Mouse (Mus musculus) neural tube, embryonic 13.5 days (tissue): ENCODE results near the gene Chn2. TPM values are rescaled to one million over a fixed set of nuclear protein-coding genes. Genes with fewer than 3 reads are reported as not detected.

Experiments used
- ATAC-seq: fragments of 200-750 bp; cut with Nextera tagmentation; 2 replicates; pipeline ENCODE4 v1.8.0; 2017; ENCODE audit warnings: low read depth, mild to moderate bottlenecking, moderate TSS enrichment, moderate library complexity
- H3K27ac ChIP-seq: fragments of 300-500 bp; sonication (generic); replicated peaks from 2 replicates; pipeline ENCODE4 v1.5.1; 2015; ENCODE audit warnings: moderate library complexity, mild to moderate bottlenecking, inconsistent platforms
- H3K27me3 ChIP-seq: fragments of 300-500 bp; sonication (generic); 2 replicates; pipeline ENCODE4 v1.6.1; 2015; ENCODE audit warnings: mild to moderate bottlenecking, inconsistent platforms
- H3K36me3 ChIP-seq: fragments of 300-500 bp; sonication (generic); 2 replicates; pipeline ENCODE4 v1.6.1; 2015; ENCODE audit warnings: mild to moderate bottlenecking, inconsistent platforms
- H3K4me1 ChIP-seq: fragments of 300-500 bp; sonication (generic); replicated peaks from 2 replicates; pipeline ENCODE4 v1.6.1; 2015; ENCODE audit warnings: inconsistent platforms
- H3K4me2 ChIP-seq: fragments of 300-500 bp; sonication (generic); 2 replicates; pipeline ENCODE4 v1.6.1; 2015; ENCODE audit warnings: inconsistent platforms, mild to moderate bottlenecking, moderate library complexity
- H3K4me3 ChIP-seq: fragments of 300-500 bp; sonication (generic); 2 replicates; pipeline ENCODE4 v1.5.1; 2015; ENCODE audit warnings: mild to moderate bottlenecking, inconsistent platforms
- H3K9ac ChIP-seq: fragments of 300-500 bp; sonication (generic); 2 replicates; pipeline ENCODE4 v1.6.1; 2015; ENCODE audit warnings: moderate library complexity, mild to moderate bottlenecking, inconsistent platforms
- H3K9me3 ChIP-seq: fragments of 300-500 bp; sonication (generic); 2 replicates; pipeline ENCODE4 v1.6.1; 2016; ENCODE audit warnings: inconsistent platforms
- WGBS: fragments of 180-500 bp; shearing (Covaris S2); methylation state at CpG from one replicate; pipeline ENCODE4 v1.1.7; 2015; 5-methylcytosine and 5-hydroxymethylcytosine counted together
- polyA plus RNA-seq: library from polyadenylated mRNA; unstranded; fragments of >200 nt; fragmentation: Nextera tagmentation; extraction: Ambion mirVana; gene quantifications from 2 replicates; pipeline ENCODE4 v1.2.1, GENCODE M21; 2015

The Chn2 gene
- polyA plus RNA-seq, 1 experiment from 2014 or later, result 20.6 TPM

DNA sequence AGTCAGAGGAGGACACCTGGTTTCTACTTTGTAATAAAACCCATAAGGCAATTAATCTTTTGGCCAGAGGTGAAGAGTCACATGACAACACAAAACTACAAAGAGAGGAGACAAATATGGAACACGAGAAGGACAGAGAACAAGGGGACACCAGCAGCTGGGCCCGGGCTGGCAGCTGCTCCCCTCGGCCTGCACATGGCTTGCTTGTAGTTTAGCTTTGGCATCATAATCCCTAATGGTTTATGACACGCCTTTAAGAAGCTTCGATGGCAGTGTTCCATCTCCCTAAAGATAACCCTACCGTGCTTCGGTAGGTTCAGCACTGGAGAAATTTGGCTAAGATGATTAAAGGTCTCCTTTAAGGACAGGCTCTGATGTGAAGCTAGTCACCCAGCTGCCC lies 225.2 kb downstream of the Chn2 start:
- 71% methylated on average over 7 of the region's 7 CpGs for WGBS
- H3K27me3 ChIP-seq, result no peaks in the 10 kb centered on the region
- no peak overlapping the region for H3K27ac ChIP-seq
- no peaks in the 10 kb centered on the region for H3K9me3 ChIP-seq
- no peak for ATAC-seq
- H3K9ac ChIP-seq, result no peak overlapping the region
- no peaks in the 10 kb centered on the region for H3K36me3 ChIP-seq
- no peak overlapping the region for H3K4me3 ChIP-seq
- H3K4me2 ChIP-seq, result no peak overlapping the region
- H3K4me1 ChIP-seq, result 0 out of 2 replicates have a peak, but pooled peaks cover 11% of the 10 kb centered on the region

DNA sequence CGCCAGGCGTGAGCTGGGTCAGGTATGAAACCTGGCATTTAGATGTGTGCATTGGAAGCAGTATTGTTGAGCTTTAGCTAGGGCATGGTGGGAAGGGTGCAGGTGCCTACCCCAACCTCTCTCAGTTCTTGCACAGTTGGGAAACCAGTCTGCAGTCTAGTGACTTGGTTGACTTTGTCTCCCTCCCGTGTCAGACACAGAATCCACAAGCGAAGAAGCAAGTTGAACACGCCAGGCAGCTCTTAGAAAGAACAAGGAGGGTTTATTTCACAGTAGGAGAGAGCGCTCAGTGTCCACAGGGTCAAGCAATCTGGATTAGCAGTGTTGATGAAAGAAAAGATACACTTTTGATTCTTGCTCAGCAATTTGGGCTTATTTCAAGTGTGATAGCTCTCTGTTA lies 226.0 kb downstream of the Chn2 start:
- Histone ChIP-seq H3K9me3 (no peaks in the 10 kb centered on the region), H3K4me3 (no peak overlapping the region), H3K27me3 (no peaks in the 10 kb centered on the region), H3K36me3 (no peaks in the 10 kb centered on the region), H3K27ac (no peak overlapping the region), H3K9ac (no peak overlapping the region), H3K4me2 (no peak overlapping the region), H3K4me1 (0 out of 2 replicates have a peak, but pooled peaks cover 11% of the 10 kb centered on the region)
- 94% methylated on average over 6 of the region's 6 CpGs for WGBS
- no peak for ATAC-seq

DNA sequence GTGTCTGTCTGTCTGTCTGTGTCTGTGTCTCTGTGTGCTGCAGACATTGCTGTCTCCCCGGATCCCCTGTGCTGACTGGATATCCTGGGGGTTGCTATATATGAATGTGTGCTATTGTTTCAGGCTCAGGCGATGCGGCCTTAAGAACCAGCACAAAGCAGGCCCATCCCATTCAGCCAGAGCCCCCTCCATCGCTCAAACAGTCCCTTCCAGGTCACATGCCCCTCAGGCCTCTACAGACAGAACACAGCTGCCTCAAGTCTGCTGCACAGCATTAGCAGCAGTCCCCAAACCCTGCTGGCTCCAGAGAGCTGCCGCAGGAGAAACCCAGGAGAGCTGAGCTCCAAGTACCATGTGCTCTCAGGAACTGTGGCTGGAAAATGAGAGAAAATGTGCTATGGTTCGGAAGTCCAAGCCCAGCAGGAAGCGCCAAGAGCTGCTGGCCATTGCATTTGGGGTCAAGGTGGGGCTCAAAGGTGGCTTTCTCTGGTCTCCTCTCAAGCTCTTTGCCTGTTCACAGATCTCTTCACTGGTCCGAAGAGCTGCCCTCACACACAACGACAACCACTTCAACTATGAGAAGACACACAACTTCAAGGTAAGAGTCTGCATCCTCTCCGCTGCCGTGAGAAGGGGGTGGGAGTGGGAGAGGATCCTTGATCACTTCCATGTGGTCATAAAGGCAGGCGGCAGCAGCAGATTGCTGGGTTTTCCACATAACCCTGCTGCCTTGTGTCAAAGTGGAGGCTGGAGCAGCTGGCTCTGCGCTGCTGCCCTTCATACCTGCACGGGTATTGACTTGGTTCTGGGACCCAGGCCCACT lies 233.4 kb downstream of the Chn2 start:
- H3K4me2 ChIP-seq, result no peak overlapping the region; the same call in 1 of the 2 replicates
- peak; percentile 53; the same call in 1 of the 2 replicates for ATAC-seq
- peaks cover 22% of the 10 kb centered on the region for H3K4me1 ChIP-seq
- H3K9ac ChIP-seq, result 0 out of 2 replicates have a peak overlapping the region, but pooled peaks have one; percentile 45
- H3K4me3 ChIP-seq, result no peak overlapping the region
- peak overlapping the region; percentile 42; the same call in 1 of the 2 replicates for H3K27ac ChIP-seq
- H3K36me3 ChIP-seq, result no peaks in the 10 kb centered on the region
- H3K27me3 ChIP-seq, result no peaks in the 10 kb centered on the region
- H3K9me3 ChIP-seq, result no peaks in the 10 kb centered on the region
- WGBS, result 50% methylated on average over 14 of the region's 14 CpGs

DNA sequence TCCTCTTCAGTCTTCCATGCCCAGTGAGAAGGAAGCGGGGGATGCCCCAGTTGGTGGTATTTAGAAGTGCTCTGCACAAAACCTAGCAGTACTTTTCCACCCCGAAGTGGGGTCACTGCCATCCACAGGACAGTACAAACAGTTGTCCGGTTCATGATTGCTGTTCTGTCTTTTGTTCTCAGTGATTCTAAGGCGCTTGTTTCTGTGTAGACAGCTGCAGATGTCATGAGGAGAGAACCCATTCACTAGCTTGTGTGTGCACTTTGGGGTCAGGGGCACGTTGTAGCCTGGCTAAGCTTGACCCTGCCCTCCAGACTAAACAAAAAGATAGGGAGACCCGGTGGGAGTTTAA lies 234.0 kb downstream of the Chn2 start:
- Histone ChIP-seq H3K4me2 (no peak overlapping the region; the same call in 1 of the 2 replicates), H3K27me3 (no peaks in the 10 kb centered on the region), H3K9ac (no peak overlapping the region), H3K4me1 (peaks cover 28% of the 10 kb centered on the region), H3K4me3 (no peak overlapping the region), H3K36me3 (no peaks in the 10 kb centered on the region), H3K27ac (no peak overlapping the region), H3K9me3 (no peaks in the 10 kb centered on the region)
- no peak for ATAC-seq
- 35% methylated on average over 6 of the region's 6 CpGs for WGBS

DNA sequence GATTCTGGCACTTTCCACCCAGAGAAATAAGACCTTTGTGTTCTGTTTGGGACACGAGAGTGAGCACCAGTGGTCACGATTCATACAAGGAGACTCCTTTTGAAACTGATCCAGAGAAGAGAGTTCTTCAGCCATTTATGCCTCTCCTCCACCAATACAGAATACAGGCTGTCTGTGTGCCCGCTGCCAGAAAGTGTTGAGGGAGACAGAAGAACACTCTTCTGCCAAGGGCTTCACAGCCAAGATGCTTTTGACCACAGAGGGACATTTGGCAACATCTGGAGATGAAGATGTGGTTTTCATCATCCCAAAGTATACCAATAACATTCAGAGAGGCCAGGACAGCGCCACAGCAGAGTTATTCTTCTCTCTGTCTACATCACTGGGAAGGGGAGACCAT lies 237.9 kb downstream of the Chn2 start:
- no peaks in the 10 kb centered on the region for H3K9me3 ChIP-seq
- no peak overlapping the region for H3K4me3 ChIP-seq
- H3K9ac ChIP-seq, result no peak overlapping the region
- peaks cover 28% of the 10 kb centered on the region for H3K4me1 ChIP-seq
- H3K27ac ChIP-seq, result no peak overlapping the region
- no peak for ATAC-seq
- no peaks in the 10 kb centered on the region for H3K36me3 ChIP-seq
- 82% methylated on average over 4 of the region's 4 CpGs for WGBS
- H3K4me2 ChIP-seq, result no peak overlapping the region
- no peaks in the 10 kb centered on the region for H3K27me3 ChIP-seq

DNA sequence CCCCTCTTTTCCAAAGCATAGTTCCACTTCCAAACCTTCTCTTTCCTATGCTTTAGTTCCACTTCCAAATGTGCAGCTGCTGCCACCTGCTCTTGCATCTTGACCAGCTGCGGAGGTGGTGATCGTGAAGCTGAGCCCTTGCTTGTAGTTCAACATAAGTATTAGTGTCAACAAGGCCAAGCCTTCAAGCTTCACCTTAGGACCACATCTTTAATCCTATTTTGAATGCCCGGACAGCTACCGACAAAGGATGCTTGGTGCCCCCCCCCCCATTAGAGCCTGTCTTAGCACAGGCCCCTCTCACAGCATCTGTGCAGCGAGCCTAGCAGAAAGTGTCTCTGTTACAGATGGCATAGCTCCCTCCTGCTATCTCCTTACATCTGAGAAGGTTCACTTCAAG lies 238.5 kb downstream of the Chn2 start:
- Histone ChIP-seq H3K9me3 (no peaks in the 10 kb centered on the region), H3K4me2 (no peak overlapping the region), H3K9ac (no peak overlapping the region), H3K4me1 (peaks cover 23% of the 10 kb centered on the region), H3K36me3 (no peaks in the 10 kb centered on the region), H3K4me3 (no peak overlapping the region), H3K27ac (no peak overlapping the region), H3K27me3 (no peaks in the 10 kb centered on the region)
- WGBS, result 44% methylated on average over 5 of the region's 5 CpGs
- ATAC-seq, result no peak

DNA sequence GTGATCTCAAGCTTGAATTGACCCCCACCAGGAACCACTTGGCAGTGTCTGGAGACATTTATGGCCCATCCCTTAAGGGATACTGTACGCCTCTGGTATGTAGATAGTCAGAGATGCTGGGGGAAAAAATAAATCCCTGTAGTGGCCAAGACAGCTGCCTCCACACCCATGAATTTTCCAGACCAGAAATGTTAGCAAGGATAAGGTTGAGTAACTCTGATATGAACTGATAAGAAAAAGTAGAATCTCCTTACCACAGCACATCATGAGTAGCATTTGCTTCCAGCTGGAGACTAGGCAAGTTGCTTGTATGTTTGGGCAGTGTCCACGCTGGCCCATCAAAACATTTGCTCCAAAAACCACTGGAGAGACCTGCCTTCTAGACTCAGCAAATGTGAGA lies 239.3 kb downstream of the Chn2 start:
- H3K9ac ChIP-seq, result no peak overlapping the region
- H3K9me3 ChIP-seq, result no peaks in the 10 kb centered on the region
- H3K4me3 ChIP-seq, result no peak overlapping the region
- H3K27me3 ChIP-seq, result no peaks in the 10 kb centered on the region
- ATAC-seq, result no peak
- no peak overlapping the region for H3K4me2 ChIP-seq
- 72% methylated on average over 2 of the region's 2 CpGs for WGBS
- H3K4me1 ChIP-seq, result peaks cover 15% of the 10 kb centered on the region
- H3K27ac ChIP-seq, result no peak overlapping the region
- no peaks in the 10 kb centered on the region for H3K36me3 ChIP-seq

DNA sequence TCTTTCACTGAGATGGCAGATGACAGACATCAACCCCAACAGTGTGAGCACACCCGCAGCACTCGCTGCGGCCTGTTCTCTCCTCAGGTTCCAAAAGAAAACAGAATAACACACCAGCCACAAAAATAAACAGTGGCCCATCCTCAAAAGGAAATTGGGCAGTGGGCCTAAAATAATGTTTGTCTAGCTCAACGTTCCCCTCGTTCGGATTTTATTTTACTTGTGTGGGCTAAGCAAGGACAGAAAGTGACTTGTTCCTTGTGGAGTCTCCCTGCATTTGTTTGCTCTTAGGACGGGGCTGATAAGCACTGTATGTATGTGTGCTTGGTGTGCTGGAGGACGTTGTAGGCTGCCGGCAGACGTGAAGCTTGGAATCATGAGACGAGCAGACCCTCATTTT lies 240.0 kb downstream of the Chn2 start:
- no peak for ATAC-seq
- no peaks in the 10 kb centered on the region for H3K9me3 ChIP-seq

DNA sequence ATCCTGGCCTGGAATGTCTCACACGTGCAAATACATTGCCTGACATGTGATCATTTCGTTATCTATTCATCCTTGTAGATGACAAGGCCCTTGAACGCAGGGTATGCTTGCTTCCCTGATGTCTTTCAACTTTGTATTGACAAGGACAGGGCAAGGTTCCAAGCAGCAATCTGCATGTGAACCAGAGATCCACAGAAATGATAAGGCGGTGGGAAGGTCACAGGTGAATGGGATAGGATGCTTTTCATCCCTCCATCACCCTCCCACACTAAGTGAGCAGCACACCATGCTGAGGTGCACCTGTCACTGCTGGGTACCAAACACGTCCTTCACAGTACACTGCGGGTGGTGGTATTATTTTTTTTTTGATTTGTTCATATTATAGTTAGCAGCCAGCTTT lies 240.9 kb downstream of the Chn2 start:
- peaks cover 13% of the 10 kb centered on the region for H3K4me1 ChIP-seq
- H3K27me3 ChIP-seq, result no peaks in the 10 kb centered on the region
- H3K4me2 ChIP-seq, result no peak overlapping the region

More for the DNA sequence above, 240.0 kb downstream of the Chn2 start:
- H3K27ac ChIP-seq, result no peak overlapping the region
- H3K9ac ChIP-seq, result no peak overlapping the region
- H3K4me1 ChIP-seq, result peaks cover 13% of the 10 kb centered on the region
- no peak overlapping the region for H3K4me2 ChIP-seq
- H3K4me3 ChIP-seq, result no peak overlapping the region
- 81% methylated on average over 11 of the region's 11 CpGs for WGBS
- H3K36me3 ChIP-seq, result no peaks in the 10 kb centered on the region
- no peaks in the 10 kb centered on the region for H3K27me3 ChIP-seq

DNA sequence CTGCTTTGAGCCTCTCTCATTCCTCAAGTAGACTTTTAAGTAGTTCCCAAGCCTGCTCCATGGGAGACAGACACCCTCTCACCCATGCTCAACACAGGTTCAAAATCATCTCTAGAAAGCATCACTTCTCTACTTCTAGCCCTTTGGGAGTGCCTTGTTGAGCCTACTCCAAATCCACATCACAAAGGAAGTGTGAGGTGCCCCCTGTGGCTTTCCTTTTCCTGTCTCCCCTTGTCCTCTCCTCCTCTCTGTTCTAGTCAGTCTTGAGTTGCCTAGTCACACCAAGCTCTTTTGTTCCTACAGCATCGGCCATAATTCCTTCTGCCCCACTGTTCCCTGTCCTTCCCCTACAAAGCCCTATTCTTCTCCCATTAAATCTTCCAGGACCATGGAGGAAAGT lies 243.9 kb downstream of the Chn2 start:
- H3K4me2 ChIP-seq, result no peak overlapping the region
- H3K4me3 ChIP-seq, result no peak overlapping the region
- H3K9ac ChIP-seq, result no peak overlapping the region
- no peaks in the 10 kb centered on the region for H3K9me3 ChIP-seq
- 20% methylated on average over 1 of the region's 1 CpGs for WGBS
- peaks cover 6% of the 10 kb centered on the region for H3K4me1 ChIP-seq
- H3K27me3 ChIP-seq, result no peaks in the 10 kb centered on the region
- H3K36me3 ChIP-seq, result no peaks in the 10 kb centered on the region
- no peak for ATAC-seq
- no peak overlapping the region for H3K27ac ChIP-seq

More for the DNA sequence above, 240.9 kb downstream of the Chn2 start:
- ATAC-seq, result no peak
- H3K9me3 ChIP-seq, result no peaks in the 10 kb centered on the region
- 90% methylated on average over 6 of the region's 6 CpGs for WGBS
- H3K9ac ChIP-seq, result no peak overlapping the region
- H3K36me3 ChIP-seq, result no peaks in the 10 kb centered on the region
- H3K4me3 ChIP-seq, result no peak overlapping the region
- H3K27ac ChIP-seq, result no peak overlapping the region

DNA sequence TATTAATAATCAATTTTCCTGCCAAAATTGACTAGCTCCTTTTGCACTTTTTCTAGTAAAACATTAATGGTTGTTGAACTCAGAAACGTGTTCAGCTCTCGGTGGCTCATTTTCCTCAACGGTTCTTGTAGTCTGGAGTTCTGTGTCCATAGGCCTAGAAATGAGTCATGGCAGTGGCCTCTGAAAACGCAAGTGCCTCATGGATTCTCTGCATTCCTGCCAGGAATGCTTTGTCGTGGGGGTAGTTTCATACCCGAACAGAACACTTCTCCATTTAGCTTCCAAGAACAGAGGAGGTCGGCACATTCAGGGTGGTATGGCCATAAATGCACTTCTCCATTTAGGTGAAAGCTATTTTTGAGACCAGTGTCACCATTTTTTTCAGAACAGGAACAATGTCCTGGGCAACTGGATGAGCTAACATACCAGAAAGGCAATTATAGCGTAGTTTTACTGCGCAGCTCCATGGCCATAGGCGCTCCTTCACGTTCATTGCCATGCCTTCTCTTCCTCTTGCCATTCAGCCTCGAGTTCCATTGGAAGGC lies 244.9 kb downstream of the Chn2 start:
- no peaks in the 10 kb centered on the region for H3K36me3 ChIP-seq
- H3K27me3 ChIP-seq, result no peaks in the 10 kb centered on the region
- no peaks in the 10 kb centered on the region for H3K9me3 ChIP-seq
- no peak for ATAC-seq
- H3K27ac ChIP-seq, result no peak overlapping the region
- H3K9ac ChIP-seq, result no peak overlapping the region
- no peaks in the 10 kb centered on the region for H3K4me1 ChIP-seq
- 84% methylated on average over 12 of the region's 12 CpGs for WGBS
- H3K4me3 ChIP-seq, result no peak overlapping the region
- H3K4me2 ChIP-seq, result no peak overlapping the region

DNA sequence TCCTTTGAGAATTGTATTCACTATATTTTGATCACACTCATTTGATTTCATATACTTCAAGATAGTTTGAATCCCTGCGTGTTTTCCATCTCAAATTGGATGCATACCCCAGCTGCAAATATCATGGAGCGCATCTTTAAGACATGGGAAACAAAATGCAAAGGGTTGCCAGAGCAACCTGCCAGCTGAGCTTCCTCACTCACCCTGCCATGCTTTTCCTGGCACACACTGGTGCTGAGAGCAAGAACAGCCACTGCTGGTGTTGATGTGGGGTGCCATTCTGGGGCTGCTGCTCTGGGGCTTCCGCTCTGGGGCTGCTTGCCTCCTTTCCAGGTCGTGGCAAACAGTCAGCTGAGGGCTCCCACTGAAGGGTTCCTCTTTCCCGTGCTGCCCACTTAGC lies 247.5 kb downstream of the Chn2 start:
- H3K4me1 ChIP-seq, result no peaks in the 10 kb centered on the region
- no peak overlapping the region for H3K4me3 ChIP-seq
- no peak overlapping the region for H3K4me2 ChIP-seq
- no peaks in the 10 kb centered on the region for H3K9me3 ChIP-seq
- no peak overlapping the region for H3K27ac ChIP-seq
- no peak for ATAC-seq
- 78% methylated on average over 5 of the region's 5 CpGs for WGBS
- H3K27me3 ChIP-seq, result no peaks in the 10 kb centered on the region
- H3K9ac ChIP-seq, result no peak overlapping the region
- H3K36me3 ChIP-seq, result no peaks in the 10 kb centered on the region
